Mouse (Mus musculus) G1E (cell line): ENCODE data around the gene Catsperz. TPM values are rescaled to one million over a fixed set of nuclear protein-coding genes. Genes with fewer than 3 reads are reported as not detected.

Source experiments
- ATAC-seq: 2 replicates; pipeline ENCODE4 v1.8.0; 2016; ENCODE audit warnings: mild to moderate bottlenecking; ENCODE audit not compliant: insufficient number of reproducible peaks, poor library complexity, low FRiP score, severe bottlenecking; ENCODE audit errors: extremely low read depth
- DNase-seq: peaks from one replicate; pipeline ENCODE4 v3.0.0; 2012; ENCODE audit warnings: low spot score
- H3K27me3 ChIP-seq: 2 replicates; pipeline ENCODE4 v1.6.1; 2012; ENCODE audit warnings: mild to moderate bottlenecking, low read length, inconsistent platforms; ENCODE audit not compliant: insufficient read depth
- H3K36me3 ChIP-seq: replicated peaks from 2 replicates; pipeline ENCODE3; 2012; ENCODE audit warnings: mild to moderate bottlenecking, inconsistent platforms
- H3K4me1 ChIP-seq: 2 replicates; pipeline ENCODE4 v1.6.1; 2012; ENCODE audit warnings: low read depth, low read length, inconsistent platforms, mixed read lengths; ENCODE audit not compliant: insufficient read depth
- H3K4me3 ChIP-seq: 2 replicates; pipeline ENCODE4 v1.5.1; 2012; ENCODE audit warnings: low read depth, mild to moderate bottlenecking, inconsistent platforms, low read length, moderate library complexity, mixed read lengths
- H3K9me3 ChIP-seq: replicated peaks from 2 replicates; pipeline ENCODE4 v1.6.1; 2012; ENCODE audit warnings: inconsistent platforms
- CTCF ChIP-seq: IDR thresholded peaks from 2 replicates; pipeline ENCODE4 v1.5.1; 2012; ENCODE audit warnings: low read depth, low read length, inconsistent platforms, mixed read lengths
- GATA1 ChIP-seq: IDR thresholded peaks from 2 replicates; pipeline ENCODE4 v1.6.1; 2012; ENCODE audit warnings: borderline replicate concordance, low read length, inconsistent platforms, mixed read lengths
- GATA2 ChIP-seq: IDR thresholded peaks from 2 replicates; pipeline ENCODE4 v1.6.1; 2012; ENCODE audit warnings: low read depth, low read length, inconsistent platforms, borderline replicate concordance
- POLR2AphosphoS5 ChIP-seq: IDR thresholded peaks from 2 replicates; pipeline ENCODE4 v1.6.1; 2012; ENCODE audit warnings: low read depth, low read length, inconsistent platforms; ENCODE audit not compliant: insufficient replicate concordance
- TAL1 ChIP-seq: conservative IDR thresholded peaks from 2 replicates; pipeline ENCODE4 v1.6.1; 2012; ENCODE audit warnings: low read depth, low read length, inconsistent platforms, mixed read lengths
- polyA plus RNA-seq: library from polyadenylated mRNA; stranded (reverse); fragments of >175 nt; gene quantifications from 2 replicates; pipeline ENCODE4 v1.2.3, GENCODE M21; 2012
- total RNA-seq, 2 experiments: library from RNA; stranded (forward) in 1 of 2; stranded (reverse) in 1 of 2; fragments of 200-1000 nt in 1 of 2; fragments of >200 nt in 1 of 2; fragmentation: Nextera tagmentation in 1 of 2; gene quantifications; 2 replicates each; pipeline ENCODE4 v1.2.3; 2014 to 2017

The Catsperz gene
- total and polyA plus RNA-seq, 3 experiments, result 0.11 TPM; not detected in 2

- TF ChIP-seq CTCF (peak; percentile 53; the same call in 1 of the 2 replicates), POLR2AphosphoS5 (no peak)
Observed at GRCm38 (mm10) chr19:6954046-6954445, 28.9 kb upstream of the Catsperz start.

GRCm38 (mm10) chr19:6952712-6953037, 27.5 kb upstream of the Catsperz start:
- H3K4me1 ChIP-seq, result peaks cover 61% of the 10 kb centered on the region
- DNase-seq (peak; percentile 34), ATAC-seq (no peak)
- H3K27me3 ChIP-seq, result no peaks in the 10 kb centered on the region
- H3K4me3 ChIP-seq, result peak overlapping the region; percentile 80; the same call in 1 of the 2 replicates
- TF ChIP-seq POLR2AphosphoS5 (no peak), TAL1 (no peak), GATA2 (no peak), CTCF (no peak), GATA1 (no peak)
- H3K9me3 ChIP-seq, result no peaks in the 10 kb centered on the region
- peaks cover 75% of the 10 kb centered on the region for H3K36me3 ChIP-seq

More at GRCm38 (mm10) chr19:6954046-6954445, 28.9 kb upstream of the Catsperz start:
- H3K9me3 ChIP-seq, result no peaks in the 10 kb centered on the region
- H3K4me3 ChIP-seq, result no peak overlapping the region
- H3K4me1 ChIP-seq, result peaks cover 50% of the 10 kb centered on the region
- H3K27me3 ChIP-seq, result no peaks in the 10 kb centered on the region
- ATAC-seq, result no peak
- H3K36me3 ChIP-seq, result peaks cover 75% of the 10 kb centered on the region
- DNase-seq, result peak; percentile 25

- Histone ChIP-seq H3K36me3 (peaks cover 72% of the 10 kb centered on the region), H3K4me1 (peaks cover 62% of the 10 kb centered on the region), H3K9me3 (no peaks in the 10 kb centered on the region), H3K4me3 (peak overlapping the region; percentile 80), H3K27me3 (no peaks in the 10 kb centered on the region)
- ATAC-seq (no peak), DNase-seq (peak; percentile 50)
- TF ChIP-seq GATA2, result no peak
- TF ChIP-seq POLR2AphosphoS5, result no peak
- TF ChIP-seq TAL1, result no peak
- TF ChIP-seq GATA1, result no peak
- no peak for TF ChIP-seq CTCF
Observed at GRCm38 (mm10) chr19:6951994-6952711, 27.0 kb upstream of the Catsperz start.

GRCm38 (mm10) chr19:6951381-6951968, 26.3 kb upstream of the Catsperz start:
- ATAC-seq (peak; percentile 71), DNase-seq (peak; percentile 85)
- TF ChIP-seq TAL1 (no peak), GATA2 (no peak), CTCF (no peak), GATA1 (no peak), POLR2AphosphoS5 (no peak; the same call in 1 of the 2 replicates)

GRCm38 (mm10) chr19:6950613-6951153, 25.5 kb upstream of the Catsperz start:
- ATAC-seq (no peak), DNase-seq (peak; percentile 26)
- Histone ChIP-seq H3K27me3 (no peaks in the 10 kb centered on the region), H3K9me3 (no peaks in the 10 kb centered on the region), H3K36me3 (peaks cover 72% of the 10 kb centered on the region), H3K4me3 (peak overlapping the region; percentile 80), H3K4me1 (peaks cover 69% of the 10 kb centered on the region)
- TF ChIP-seq CTCF, result no peak
- no peak for TF ChIP-seq GATA1
- TF ChIP-seq TAL1, result no peak
- TF ChIP-seq POLR2AphosphoS5, result no peak; the same call in 1 of the 2 replicates
- no peak for TF ChIP-seq GATA2

More at GRCm38 (mm10) chr19:6951381-6951968, 26.3 kb upstream of the Catsperz start:
- Histone ChIP-seq H3K9me3 (no peaks in the 10 kb centered on the region), H3K4me1 (peaks cover 62% of the 10 kb centered on the region), H3K36me3 (peaks cover 72% of the 10 kb centered on the region), H3K27me3 (no peaks in the 10 kb centered on the region), H3K4me3 (peak overlapping the region; percentile 80)

GRCm38 (mm10) chr19:6949951-6950350, 24.8 kb upstream of the Catsperz start:
- Histone ChIP-seq H3K9me3 (no peaks in the 10 kb centered on the region), H3K27me3 (no peaks in the 10 kb centered on the region), H3K4me3 (no peak overlapping the region; the same call in 1 of the 2 replicates), H3K4me1 (peaks cover 69% of the 10 kb centered on the region), H3K36me3 (peaks cover 72% of the 10 kb centered on the region)
- DNase-seq (no peak), ATAC-seq (no peak)
- no peak for TF ChIP-seq GATA2
- no peak for TF ChIP-seq POLR2AphosphoS5
- no peak for TF ChIP-seq CTCF
- TF ChIP-seq TAL1, result no peak
- no peak for TF ChIP-seq GATA1
